Mouse (Mus musculus): Measurements from ENCODE around the gene Prame.
"Not testable (repeated sequence)": the region's sequence is repeated elsewhere in the genome, so short reads cannot be mapped to it uniquely, and the experiment has no call there.

Gene Prame

DNA sequence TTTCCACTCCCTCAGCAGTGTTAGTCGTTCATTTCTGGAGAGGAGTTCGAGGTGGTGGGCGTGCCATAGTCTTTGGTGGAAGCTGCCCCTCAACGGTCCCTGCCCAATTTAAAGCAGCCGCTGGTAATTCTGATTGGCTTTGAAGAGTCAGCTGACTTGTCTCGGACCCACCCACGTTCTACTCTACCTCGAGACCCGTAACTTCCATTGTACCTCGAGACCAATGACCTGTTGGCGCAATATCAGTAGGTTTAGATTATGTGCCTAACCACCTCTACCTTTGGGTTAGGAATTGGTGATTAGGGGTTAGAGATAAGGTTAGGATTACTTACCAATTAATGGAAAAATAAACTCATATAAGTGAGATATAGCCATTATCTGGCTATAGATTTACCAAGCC, at the start of gene Prame:
TSS of gene Prame (minus strand) at position 101 of the 400 bp plus-strand sequence.
- in situ Hi-C loops (cut with MseI, MboI) = loop anchor here in 1 of 2 experiments (10.0 kb wide), 1 partner anchor 63 kb away; no protein-coding TSS in a partner anchor

DNA sequence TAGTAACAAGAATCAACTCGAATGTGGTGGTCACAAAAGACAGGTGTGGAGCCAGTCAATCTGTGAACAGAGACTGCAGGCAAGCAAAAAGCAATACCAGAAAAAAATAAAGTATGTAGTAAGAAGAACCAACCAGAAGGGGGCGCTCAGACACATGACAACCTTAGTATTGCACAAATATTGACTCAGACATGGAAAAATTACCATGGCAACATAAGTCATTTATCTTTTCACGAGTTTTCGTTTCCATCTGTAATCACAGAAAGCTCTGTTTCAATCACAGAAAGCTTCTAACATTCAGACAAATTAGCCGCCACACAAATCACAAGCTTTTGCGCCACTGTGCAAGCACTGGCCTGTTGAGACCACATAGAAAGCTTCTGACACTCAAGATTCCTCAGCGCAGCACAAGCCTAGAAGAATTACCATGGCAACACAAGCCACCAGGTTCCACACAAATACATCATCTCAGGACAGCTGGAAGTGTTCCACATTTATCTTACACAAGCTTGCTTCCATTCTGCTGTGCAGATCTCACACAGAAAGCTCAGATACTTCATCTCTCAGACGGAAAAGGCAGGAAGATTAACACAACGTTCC, 24.8 kb upstream of the Prame start:
- in situ Hi-C loops (cut with MseI, MboI) = no loop called here

DNA sequence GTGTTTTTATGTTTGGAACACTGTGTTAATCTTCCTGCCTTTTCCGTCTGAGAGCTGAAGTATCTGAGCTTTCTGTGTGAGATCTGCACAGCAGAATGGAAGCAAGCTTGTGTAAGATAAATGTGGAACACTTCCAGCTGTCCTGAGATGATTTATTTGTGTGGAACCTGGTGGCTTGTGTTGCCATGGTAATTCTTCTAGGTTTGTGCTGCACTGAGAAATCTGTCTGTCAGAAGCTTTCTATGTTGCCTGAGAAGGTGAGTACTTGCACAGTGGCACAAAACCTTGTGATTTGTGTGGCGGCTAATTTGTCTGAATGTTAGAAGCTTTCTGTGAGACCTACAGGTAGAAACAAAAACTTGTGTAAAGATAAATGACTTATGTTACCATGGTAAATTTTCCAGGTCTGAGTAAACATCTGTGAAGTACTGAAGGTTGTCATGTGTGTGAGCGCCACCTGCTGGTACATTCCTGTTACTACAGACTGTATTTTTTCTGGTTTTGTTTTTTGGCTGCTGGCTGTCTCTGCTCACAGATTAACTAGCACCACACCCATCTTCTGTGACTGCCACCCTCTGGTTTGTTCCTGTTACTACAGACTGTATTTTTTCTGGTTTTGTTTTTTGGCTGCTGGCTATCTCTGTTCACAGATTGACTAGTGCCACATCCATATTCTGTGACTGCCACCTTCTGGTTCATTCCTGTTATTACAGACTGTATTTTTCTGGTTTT, 26.0 kb downstream of the Prame start:
- in situ Hi-C loops (cut with MseI, MboI) = not testable (repeated sequence)

DNA sequence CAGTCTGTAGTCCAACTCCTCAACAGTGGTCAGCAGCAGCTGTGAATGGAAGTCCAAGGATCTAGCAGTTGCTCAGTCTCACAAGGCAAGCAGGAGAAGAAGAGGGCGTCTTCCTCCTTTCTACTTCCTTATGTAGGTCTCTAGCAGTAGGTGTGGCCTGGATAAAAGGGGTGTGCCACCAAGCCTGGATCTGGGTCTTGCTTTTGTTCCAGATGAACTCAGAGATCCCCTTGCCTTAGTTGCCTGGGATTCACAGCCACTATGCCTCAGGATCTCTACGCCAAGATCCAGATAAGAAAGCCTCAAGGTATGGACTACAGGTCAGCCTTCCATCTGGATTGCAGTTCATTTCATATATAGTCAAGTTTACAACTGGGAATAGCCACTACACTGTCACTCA, 28.8 kb downstream of the Prame start, which contains the start of gene Nxf7:
TSS of gene Nxf7 (minus strand) at position 101 of the 400 bp plus-strand sequence.
- in situ Hi-C loops (cut with MseI, MboI) = no loop called here

DNA sequence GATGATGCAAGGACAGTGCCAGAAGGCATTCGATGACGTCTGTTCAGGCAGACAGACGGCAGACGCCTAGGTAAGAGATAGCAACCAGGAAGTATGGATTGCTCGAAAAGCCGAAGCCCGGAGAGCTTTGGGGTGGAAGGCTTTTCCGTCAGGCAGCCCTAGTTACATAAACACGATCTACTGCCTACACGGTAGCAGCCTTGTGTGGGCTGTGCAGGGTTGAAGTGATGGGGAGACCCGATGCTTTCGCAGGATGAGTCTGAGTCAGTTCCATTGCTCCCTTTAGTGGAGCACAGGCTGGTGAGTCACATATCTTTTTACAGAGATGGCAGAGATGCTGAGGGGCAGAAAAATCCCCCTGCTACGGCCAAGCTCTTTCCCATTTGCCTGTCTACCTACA, 29.4 kb downstream of the Prame start:
- in situ Hi-C loops (cut with MseI, MboI) = no loop called here

DNA sequence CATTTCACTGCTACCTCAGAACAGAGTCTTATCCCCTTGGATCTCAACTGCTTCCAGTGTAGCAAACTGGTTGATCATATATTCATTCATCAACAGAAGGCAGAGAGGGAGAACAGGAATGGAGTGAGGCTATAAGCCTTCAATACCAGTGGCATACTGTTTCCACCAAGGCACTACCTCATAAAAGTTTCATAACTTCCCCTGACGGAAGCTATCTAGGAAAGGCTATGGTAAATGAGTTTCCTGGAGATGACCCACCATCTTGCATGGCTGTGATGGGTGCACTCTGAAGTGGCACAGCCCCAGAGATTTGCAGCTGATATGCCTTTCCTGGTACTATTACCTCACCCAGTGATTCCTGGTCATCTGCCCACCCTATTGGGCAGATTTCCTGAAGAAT, 51.1 kb downstream of the Prame start:
- in situ Hi-C loops (cut with MseI, MboI) = no loop called here

DNA sequence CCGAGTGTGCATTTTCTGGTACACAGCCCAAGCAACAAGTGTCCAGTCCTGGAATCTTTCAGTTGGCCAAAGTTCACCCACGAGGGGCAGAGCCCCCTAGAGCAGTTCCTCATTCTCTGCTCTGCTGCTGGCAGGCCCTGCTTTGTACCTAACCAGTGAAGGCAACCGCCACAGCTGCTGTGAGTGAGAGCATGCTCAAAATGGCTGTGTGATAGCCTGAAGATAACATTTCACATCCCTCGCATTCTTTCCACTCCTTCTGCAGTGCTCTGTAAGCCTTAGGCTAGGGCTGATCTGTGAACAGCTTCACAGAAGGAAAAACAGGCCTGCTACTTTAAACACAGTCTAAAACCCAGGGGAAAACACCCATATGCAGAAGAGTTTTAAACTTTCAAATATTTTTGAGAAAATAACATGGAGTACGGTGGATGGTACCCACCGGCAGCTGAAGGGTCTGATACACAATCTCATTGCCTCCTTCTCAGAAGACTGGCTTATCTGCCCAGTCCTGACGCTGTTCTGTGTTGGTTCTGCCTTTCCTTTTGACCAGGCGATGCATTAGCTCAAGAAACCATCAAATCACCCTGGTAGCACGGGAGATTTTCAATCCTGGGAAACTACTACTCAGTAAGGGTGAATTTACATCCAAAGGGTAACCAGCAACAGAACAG, 52.4 kb downstream of the Prame start:
- in situ Hi-C loops (cut with MseI, MboI) = loop anchor here (5.0 to 25.0 kb wide), 2 partner anchors 488 to 563 kb away; partner anchors contain the start of gene Zmat1 (in 1 of the 2)

DNA sequence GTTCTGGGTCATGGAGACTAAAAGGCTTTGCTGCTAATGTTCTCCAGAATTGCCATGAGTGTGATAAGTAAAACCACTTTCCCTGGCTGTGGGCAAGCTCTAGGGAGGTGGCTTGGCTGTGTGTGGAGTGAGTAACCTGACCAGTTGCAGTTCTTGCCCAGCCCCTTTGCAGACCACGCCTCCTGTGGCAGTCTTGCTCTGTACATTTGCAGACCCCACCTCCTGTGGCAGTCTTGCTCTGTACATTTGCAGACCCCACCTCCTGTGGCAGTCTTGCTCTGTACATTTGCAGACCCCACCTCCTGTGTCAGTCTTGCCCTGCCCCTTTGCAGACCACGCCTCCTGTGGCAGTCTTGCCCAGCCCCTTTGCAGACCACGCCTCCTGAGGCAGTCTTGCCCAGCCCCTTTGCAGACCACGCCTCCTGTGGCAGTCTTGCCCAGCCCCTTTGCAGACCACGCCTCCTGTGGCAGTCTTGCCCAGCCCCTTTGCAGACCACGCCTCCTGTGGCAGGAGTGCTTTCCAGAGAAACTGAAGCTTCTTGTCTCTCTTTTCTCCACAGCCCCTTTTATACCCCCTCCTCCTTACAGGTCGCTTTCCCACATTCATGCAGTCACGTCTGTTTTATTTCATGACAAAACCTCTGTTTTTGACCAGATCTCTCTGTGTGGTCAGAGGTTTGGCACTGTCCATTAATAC, 53.1 kb downstream of the Prame start:
- in situ Hi-C loops (cut with MseI, MboI) = loop anchor here (5.0 to 25.0 kb wide), 2 partner anchors 487 to 562 kb away; partner anchors contain the start of gene Zmat1 (in 1 of the 2)

DNA sequence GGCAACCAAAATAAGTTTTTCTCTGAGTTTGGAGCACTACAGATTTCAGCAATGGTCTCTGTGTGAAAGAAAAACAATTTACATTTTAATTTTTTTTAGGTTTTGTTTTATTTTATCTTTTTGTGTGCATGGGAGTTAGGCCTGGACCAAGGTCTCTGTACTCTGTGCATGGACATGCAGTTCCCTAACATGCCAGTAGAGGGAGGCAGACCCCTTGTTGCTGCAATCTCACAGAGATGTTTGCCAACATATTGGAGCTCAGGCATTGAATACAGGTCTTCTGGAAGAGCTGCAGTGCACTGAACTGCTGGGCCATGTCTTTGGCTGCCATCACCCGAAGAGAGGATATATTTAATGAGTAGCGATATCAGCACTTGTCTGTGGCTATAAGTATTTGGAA, 58.0 kb downstream of the Prame start:
- in situ Hi-C loops (cut with MseI, MboI) = loop anchor here in 1 of 2 experiments (5.0 to 25.0 kb wide), 3 partner anchors 55 to 557 kb away; partner anchors contain the start of genes Prame and Zmat1

DNA sequence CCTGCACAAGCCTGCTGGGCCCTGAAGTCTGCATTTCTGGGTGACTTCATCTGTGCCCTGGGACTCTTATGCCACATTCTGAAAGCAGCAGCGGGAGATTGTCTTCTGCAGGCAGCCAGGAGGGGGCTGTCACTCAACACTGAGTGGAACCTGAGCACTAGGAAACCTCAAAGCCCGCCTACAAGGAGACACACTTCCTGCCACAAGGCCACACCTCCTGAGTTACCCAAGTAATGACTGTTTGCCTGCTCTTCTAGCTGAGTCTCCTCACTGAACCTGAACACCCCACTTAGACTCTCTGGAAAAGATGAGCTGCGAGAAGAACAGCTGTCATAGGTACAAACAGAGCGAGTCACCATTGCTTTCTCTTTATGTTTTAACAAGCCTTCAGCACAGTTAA, 62.6 kb downstream of the Prame start:
- in situ Hi-C loops (cut with MseI, MboI) = loop anchor here in 1 of 2 experiments (5.0 to 25.0 kb wide), 3 partner anchors 60 to 553 kb away; partner anchors contain the start of genes Prame and Zmat1

All from mouse trophoblast stem cell (cell line).